ENCODE assay signal across 8 mouse cellular contexts in the genomic region with DNA sequence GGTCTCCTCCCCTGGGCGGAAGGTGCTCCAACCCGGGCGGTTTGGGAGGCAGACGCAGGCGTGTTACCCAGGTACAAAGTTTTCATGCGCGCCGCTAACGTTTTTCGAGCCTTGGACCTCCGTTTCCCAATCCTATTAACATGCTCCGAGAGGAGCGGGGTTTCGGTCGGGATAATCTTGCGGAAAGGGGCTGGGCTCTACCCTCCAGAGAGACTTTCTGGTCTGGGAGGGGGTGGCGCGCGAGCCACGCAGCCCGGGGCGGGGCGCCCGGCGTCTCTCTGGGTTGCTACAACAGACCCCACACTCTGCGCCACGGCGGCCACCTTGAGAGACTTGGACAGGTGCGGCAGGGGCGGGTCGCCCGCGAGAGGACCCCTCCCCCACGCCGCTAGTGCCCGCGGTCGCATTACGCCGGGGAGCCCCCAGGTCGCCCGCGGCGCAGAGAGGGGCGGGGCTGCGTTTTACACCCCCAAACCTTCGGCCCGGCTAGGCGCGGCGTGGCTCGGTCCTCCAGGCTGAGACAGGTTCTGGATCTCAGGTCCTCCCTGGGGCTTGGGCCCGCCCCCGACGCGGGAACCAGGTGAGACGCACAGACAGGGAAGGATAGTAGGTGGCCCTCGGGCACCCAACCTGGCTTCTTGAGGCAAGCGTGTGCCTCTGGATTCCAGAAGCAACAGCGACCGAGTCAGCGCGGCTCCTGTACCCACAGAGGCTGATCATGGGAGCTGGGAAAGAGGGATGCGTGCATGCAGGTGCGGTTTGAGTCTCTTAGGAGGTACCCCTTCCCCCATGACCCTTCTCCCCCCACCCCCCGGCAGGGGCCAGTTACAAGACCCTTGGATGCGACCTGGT. TPM values are rescaled to one million over a fixed set of nuclear protein-coding genes. Genes with fewer than 3 reads are reported as not detected.
DNase-seq lines count a peak whose midpoint lies in the region; ATAC-seq and TF ChIP-seq lines count a peak whose summit lies in the region.

No protein-coding gene starts in this region.

- no peaks in the 10 kb centered on the region for H3K36me3 ChIP-seq in ES-Bruce4 (ENCODE audit: control insufficient read depth, insufficient read depth, low read length, poor library complexity, severe bottlenecking)
- no peaks in the 10 kb centered on the region for H3K36me3 ChIP-seq in forebrain, embryonic 11.5 days (ENCODE audit: control insufficient read depth, insufficient read depth, low read length)

- no peak for TF ChIP-seq EP300 in ES-Bruce4 (IDR thresholded peaks at IDR 0.05; ENCODE audit: insufficient read depth, low read depth, low read length)

- under 1% methylated on average over 60 of the region's 67 CpGs for WGBS in forebrain, embryonic 11.5 days

- TF ChIP-seq POLR2A in ES-Bruce4 (IDR thresholded peaks at IDR 0.05; ENCODE audit: insufficient read depth, low read length), result no peak

- H3K4me1 ChIP-seq in ES-Bruce4 (ENCODE audit: control insufficient read depth, insufficient read depth, low read length), result no peaks in the 10 kb centered on the region
- peaks cover 6% of the 10 kb centered on the region for H3K4me1 ChIP-seq in forebrain, embryonic 11.5 days (replicated peaks; ENCODE audit: control insufficient read depth, insufficient read depth, low read length)

- TF ChIP-seq CTCF in ES-Bruce4 (IDR thresholded peaks at IDR 0.05; ENCODE audit: low read depth, low read length), result no peak

- H3K27me3 ChIP-seq in ES-Bruce4 (ENCODE audit: control insufficient read depth, insufficient read depth, low read length, poor library complexity, severe bottlenecking), result no peaks in the 10 kb centered on the region
- peaks cover 44% of the 10 kb centered on the region for H3K27me3 ChIP-seq in forebrain, embryonic 11.5 days (ENCODE audit: control insufficient read depth, insufficient read depth, low read length)

- peak overlapping the region; percentile 95 for H3K4me2 ChIP-seq in forebrain, embryonic 11.5 days (ENCODE audit: low read depth, low read length, severe bottlenecking)

- peak; percentile 71 for ATAC-seq in forebrain, embryonic 11.5 days (replicated peaks; ENCODE audit: low FRiP score)

- peak overlapping the region; percentile 17 for H3K9ac ChIP-seq in ES-Bruce4 (ENCODE audit: low read depth, poor library complexity, severe bottlenecking)
- peak overlapping the region; percentile 5; the same call in 1 of the 2 replicates for H3K9ac ChIP-seq in forebrain, embryonic 11.5 days (ENCODE audit: low read length)

- H3K9me3 ChIP-seq in ES-Bruce4 (replicated peaks; ENCODE audit: control insufficient read depth, insufficient read depth, low read length, poor library complexity, severe bottlenecking), result no peaks in the 10 kb centered on the region
- H3K9me3 ChIP-seq in forebrain, embryonic 11.5 days (ENCODE audit: control insufficient read depth, low read length), result no peaks in the 10 kb centered on the region

- H3K4me3 ChIP-seq in ES-Bruce4 (ENCODE audit: low read depth, low read length), result peak overlapping the region; percentile 73
- H3K4me3 ChIP-seq in forebrain, embryonic 11.5 days (ENCODE audit: low read depth, low read length), result peak overlapping the region; percentile 39

- peak; percentile 11 to 22 for DNase-seq in cerebellum, postnatal 25 days
- no peak for DNase-seq in cerebellum, adult 9-11 months
- peak; percentile 70 for DNase-seq in forebrain, embryonic 11.5 days (ENCODE audit: low spot score)
- DNase-seq in kidney, postnatal 10 days, result peak; percentile 73
- peak; percentile 49 to 72 for DNase-seq in lung, postnatal 4 days
- peak; percentile 38 for DNase-seq in urinary bladder, postnatal 14 days (ENCODE audit: low spot score)
- DNase-seq in left cerebral cortex, postnatal 36 days (ENCODE audit: low spot score in 2 of 2), result no peak

- intact Hi-C loops in left cerebral cortex, postnatal 36 days (cut with DNase I), result loop anchor here (2.0 kb wide), 1 partner anchor 93 kb away; no protein-coding TSS in a partner anchor

- no peak overlapping the region for H3K27ac ChIP-seq in ES-Bruce4 (ENCODE audit: insufficient read depth, low read length)
- H3K27ac ChIP-seq in forebrain, embryonic 11.5 days (ENCODE audit: low read depth, low read length), result no peak overlapping the region

RNA-seq across cellular contexts. Expression of a gene that starts 23.7 kb away (rescaled TPM):
- polyA plus RNA-seq in ES-Bruce4 (2011; ENCODE audit: insufficient read depth, insufficient read length, low read depth, missing spikeins), result 0.61 and 0.72 TPM in 2 replicates
- polyA plus RNA-seq in forebrain, embryonic 11.5 days (2014; fragmentation: Nextera tagmentation; extraction: Ambion mirVana), result 2.2 TPM in 2 replicates
- 100 to 1,000 TPM; 133 to 174 TPM for total RNA-seq in left cerebral cortex, postnatal 36 days (2021)

Comparison
In these comparisons a context has a peak if more than half of its experiments do, and no peak if none do; other contexts are left out.
1. DNase-seq: peak in cerebellum, postnatal 25 days (2 of 2), forebrain, embryonic 11.5 days (single experiment), kidney, postnatal 10 days (single experiment), lung, postnatal 4 days (2 of 2) and urinary bladder, postnatal 14 days (single experiment); none in cerebellum, adult 9-11 months (single experiment) and left cerebral cortex, postnatal 36 days (0 of 2).